Mouse (Mus musculus): ENCODE measurements around the gene Olfr1102. TPM values are rescaled to one million over a fixed set of nuclear protein-coding genes. Genes with fewer than 3 reads are reported as not detected.

The Olfr1102 gene
- not detected for total RNA-seq (2021)

- DNase-seq (ENCODE audit: extremely low spot score in 1 of 2, low spot score in 1 of 2): no peak
Measured at GRCm38 (mm10) chr2:86998098-86998497, at the start of gene Olfr1102. TSS of gene Olfr1102 (plus strand) at chr2:86998398.

- DNase-seq (ENCODE audit: extremely low spot score in 1 of 2, low spot score in 1 of 2): no peak
Measured at GRCm38 (mm10) chr2:86960593-86960992, 37.6 kb upstream of the Olfr1102 start, which contains the start of gene Olfr1099. TSS of gene Olfr1099 (minus strand) at chr2:86960693.

GRCm38 (mm10) chr2:86979854-86980253 lies 18.3 kb upstream of the Olfr1102 start, which contains the start of gene Olfr1100:
TSS of gene Olfr1100 (minus strand) at chr2:86979954.
- no peak for DNase-seq (ENCODE audit: extremely low spot score in 1 of 2, low spot score in 1 of 2)

- DNase-seq (ENCODE audit: extremely low spot score in 1 of 2, low spot score in 1 of 2): no peak
Measured at GRCm38 (mm10) chr2:86991121-86991520, 7.1 kb upstream of the Olfr1102 start, which contains the start of gene Olfr1101. TSS of gene Olfr1101 (minus strand) at chr2:86991221.

- no peak for DNase-seq (ENCODE audit: extremely low spot score in 1 of 2, low spot score in 1 of 2)
Measured at GRCm38 (mm10) chr2:87026980-87027379, 28.8 kb downstream of the Olfr1102 start, which contains the start of gene Olfr1104. TSS of gene Olfr1104 (minus strand) at chr2:87027080.

GRCm38 (mm10) chr2:87036431-87036830 lies 38.2 kb downstream of the Olfr1102 start, which contains the start of gene Olfr1105:
TSS of gene Olfr1105 (minus strand) at chr2:87036531.
- no peak for DNase-seq (ENCODE audit: extremely low spot score in 1 of 2, low spot score in 1 of 2)

GRCm38 (mm10) chr2:87052173-87052572 lies 54.0 kb downstream of the Olfr1102 start, which contains the start of gene Olfr1106:
TSS of gene Olfr1106 (minus strand) at chr2:87052273.
- DNase-seq (ENCODE audit: extremely low spot score in 1 of 2, low spot score in 1 of 2): no peak

Other genes starting within 250 kb of the Olfr1102 start
- gene Olfr1090, start 239.4 kb upstream of the Olfr1102 start, total RNA-seq (2021): not detected
- not detected for gene Olfr1093, start 215.9 kb upstream of the Olfr1102 start, total RNA-seq (2021)
- not detected for gene Olfr141, start 188.4 kb upstream of the Olfr1102 start, total RNA-seq (2021)
- not detected for gene Olfr1094, start 173.7 kb upstream of the Olfr1102 start, total RNA-seq (2021)
- gene Olfr1095, start 146.7 kb upstream of the Olfr1102 start, total RNA-seq (2021): not detected
- gene Gm13723, start 123.6 kb upstream of the Olfr1102 start, total RNA-seq (2021): not detected
- not detected for gene Olfr1097, start 106.2 kb upstream of the Olfr1102 start, total RNA-seq (2021)
- not detected for gene Olfr1098, start 73.9 kb upstream of the Olfr1102 start, total RNA-seq (2021)
- gene Olfr1099, start 37.7 kb upstream of the Olfr1102 start, total RNA-seq (2021): not detected
- gene Olfr1100, start 18.4 kb upstream of the Olfr1102 start, total RNA-seq (2021): not detected
- gene Olfr1101, start 7.2 kb upstream of the Olfr1102 start, total RNA-seq (2021): not detected
- gene Olfr1104, start 28.7 kb downstream of the Olfr1102 start, total RNA-seq (2021): not detected
- gene Olfr1105, start 38.1 kb downstream of the Olfr1102 start, total RNA-seq (2021): not detected
- not detected for gene Olfr1106, start 53.9 kb downstream of the Olfr1102 start, total RNA-seq (2021)
- not detected for gene Olfr1107, start 77.4 kb downstream of the Olfr1102 start, total RNA-seq (2021)
- gene Olfr1109, start 97.6 kb downstream of the Olfr1102 start, total RNA-seq (2021): not detected
- not detected for gene Olfr259, start 116.2 kb downstream of the Olfr1102 start, total RNA-seq (2021)
- not detected for gene Olfr1110, start 141.9 kb downstream of the Olfr1102 start, total RNA-seq (2021)
- not detected for gene Olfr1111, start 154.2 kb downstream of the Olfr1102 start, total RNA-seq (2021)
- not detected for gene Olfr1112, start 189.4 kb downstream of the Olfr1102 start, total RNA-seq (2021)
- gene Olfr1113, start 210.6 kb downstream of the Olfr1102 start, total RNA-seq (2021): not detected
- gene Olfr1115, start 249.6 kb downstream of the Olfr1102 start, total RNA-seq (2021): not detected

All from layer of hippocampus, postnatal 25 days (tissue).